Mouse (Mus musculus) midbrain, embryonic 14.5 days (tissue): ENCODE measurements at regions not wholly inside any gene's neighbourhood (a gene's known extent, or its start where the extent isn't known, plus 50 kb on each side); places are given as distances from the start of the nearest gene placed in this dataset.

Experiments
- ATAC-seq: fragments of 200-750 bp; cut with Nextera tagmentation; 2 replicates; pipeline ENCODE4 v1.8.0; 2017; ENCODE audit warnings: moderate number of reproducible peaks, moderate library complexity; ENCODE audit not compliant: low FRiP score, low TSS enrichment
- DNase-seq: peaks from one replicate; pipeline ENCODE4 v3.0.0-alpha.2; 2015
- H3K27ac ChIP-seq: fragments of 300-500 bp; sonication (generic); replicated peaks from 2 replicates; pipeline ENCODE4 v1.5.1; 2014; ENCODE audit warnings: mild to moderate bottlenecking, low read depth, low read length, moderate library complexity
- H3K27me3 ChIP-seq: fragments of 300-500 bp; sonication (generic); 2 replicates; pipeline ENCODE4 v1.6.1; 2014; ENCODE audit warnings: low read length, control low read depth, mixed read lengths; ENCODE audit not compliant: control insufficient read depth, insufficient read depth
- H3K36me3 ChIP-seq: fragments of 300-500 bp; sonication (generic); 2 replicates; pipeline ENCODE4 v1.6.1; 2014; ENCODE audit warnings: low read length, control low read depth; ENCODE audit not compliant: control insufficient read depth, insufficient read depth
- H3K4me1 ChIP-seq: fragments of 300-500 bp; sonication (generic); 2 replicates; pipeline ENCODE4 v1.6.1; 2014; ENCODE audit warnings: mild to moderate bottlenecking, antibody characterized with exemption, low read length, control low read depth; ENCODE audit not compliant: control insufficient read depth, insufficient read depth
- H3K4me2 ChIP-seq: fragments of 300-500 bp; sonication (generic); 2 replicates; pipeline ENCODE4 v1.6.1; 2014; ENCODE audit warnings: mild to moderate bottlenecking, low read length, moderate library complexity
- H3K4me3 ChIP-seq: fragments of 300-500 bp; sonication (generic); replicated peaks from 2 replicates; pipeline ENCODE4 v1.5.1; 2014; ENCODE audit warnings: low read depth, low read length
- H3K9ac ChIP-seq: fragments of 300-500 bp; sonication (generic); replicated peaks from 2 replicates; pipeline ENCODE4 v1.6.1; 2014; ENCODE audit warnings: mild to moderate bottlenecking, low read length, moderate library complexity
- H3K9me3 ChIP-seq: fragments of 300-500 bp; sonication (generic); 2 replicates; pipeline ENCODE4 v1.6.1; 2016; ENCODE audit warnings: low read length, control low read depth, mixed read lengths; ENCODE audit not compliant: control insufficient read depth
- WGBS: fragments of 180-500 bp; shearing (Covaris S2); extraction: QIAGEN DNeasy Blood & Tissue Kit; methylation state at CpG from one replicate; pipeline ENCODE4 v1.1.7; 2014; 5-methylcytosine and 5-hydroxymethylcytosine counted together

DNA sequence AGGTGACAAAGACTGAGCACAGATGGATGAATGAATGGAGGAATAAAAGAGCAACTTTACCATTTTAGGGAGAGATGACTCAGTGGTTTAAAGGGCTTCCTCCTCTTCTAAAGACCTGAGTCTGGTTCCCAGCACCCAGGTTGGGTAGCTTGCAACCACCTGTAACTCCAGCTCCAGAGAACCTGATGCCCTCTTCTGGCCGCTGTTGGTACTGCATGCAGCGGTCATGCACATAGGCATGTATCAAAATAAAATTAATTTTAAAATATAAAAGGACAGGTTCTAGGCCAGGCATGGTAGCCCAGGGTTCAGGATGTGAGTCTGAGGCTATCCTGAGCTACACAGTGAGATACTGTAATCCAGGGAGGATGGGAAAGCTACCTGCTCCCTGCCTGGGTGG, 103.4 kb upstream of the Rpl38 start:
- ATAC-seq (no peak), DNase-seq (no peak)
- peaks cover 23% of the 10 kb centered on the region for H3K4me1 ChIP-seq
- H3K27me3 ChIP-seq, result no peaks in the 10 kb centered on the region
- no peak overlapping the region for H3K9ac ChIP-seq
- H3K9me3 ChIP-seq, result no peaks in the 10 kb centered on the region
- 97% methylated on average over 2 of the region's 2 CpGs for WGBS
- H3K36me3 ChIP-seq, result no peaks in the 10 kb centered on the region
- no peak overlapping the region for H3K4me2 ChIP-seq
- H3K27ac ChIP-seq, result no peak overlapping the region
- no peak overlapping the region for H3K4me3 ChIP-seq

DNA sequence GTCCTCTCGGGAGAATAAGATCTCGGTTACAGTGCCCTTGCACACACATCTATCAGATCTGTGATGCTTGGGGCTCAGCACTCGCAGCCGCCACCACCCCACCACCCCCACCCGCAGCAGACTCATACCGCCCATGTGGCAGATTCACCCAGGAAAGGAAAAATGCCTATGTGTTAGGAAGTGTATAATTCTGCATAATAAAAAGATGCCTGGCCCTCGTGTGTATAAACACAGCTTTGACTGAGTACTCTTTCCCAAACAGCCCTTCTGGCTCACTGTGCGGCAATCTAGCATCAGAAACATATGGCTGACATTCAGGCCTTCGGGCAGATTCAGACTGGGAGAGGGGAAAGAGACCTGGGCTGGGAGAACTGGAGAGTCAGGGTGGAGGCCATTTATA, 105.2 kb upstream of the Rpl38 start:
- DNase-seq (no peak), ATAC-seq (no peak)
- Histone ChIP-seq H3K9me3 (no peaks in the 10 kb centered on the region), H3K4me1 (peaks cover 18% of the 10 kb centered on the region), H3K9ac (no peak overlapping the region), H3K27ac (no peak overlapping the region), H3K4me2 (no peak overlapping the region), H3K27me3 (no peaks in the 10 kb centered on the region), H3K36me3 (no peaks in the 10 kb centered on the region), H3K4me3 (no peak overlapping the region)
- 72% methylated on average over 9 of the region's 9 CpGs for WGBS

GRCm38 (mm10) chr11:114554576-114554975, 113.7 kb upstream of the Rpl38 start:
- Histone ChIP-seq H3K27ac (no peak overlapping the region), H3K4me1 (peaks cover 4% of the 10 kb centered on the region), H3K27me3 (no peaks in the 10 kb centered on the region), H3K9me3 (no peaks in the 10 kb centered on the region), H3K4me2 (no peak overlapping the region), H3K9ac (no peak overlapping the region), H3K36me3 (no peaks in the 10 kb centered on the region), H3K4me3 (no peak overlapping the region)
- no peak for ATAC-seq
- DNase-seq, result no peak
- 66% methylated on average over 5 of the region's 5 CpGs for WGBS

DNA sequence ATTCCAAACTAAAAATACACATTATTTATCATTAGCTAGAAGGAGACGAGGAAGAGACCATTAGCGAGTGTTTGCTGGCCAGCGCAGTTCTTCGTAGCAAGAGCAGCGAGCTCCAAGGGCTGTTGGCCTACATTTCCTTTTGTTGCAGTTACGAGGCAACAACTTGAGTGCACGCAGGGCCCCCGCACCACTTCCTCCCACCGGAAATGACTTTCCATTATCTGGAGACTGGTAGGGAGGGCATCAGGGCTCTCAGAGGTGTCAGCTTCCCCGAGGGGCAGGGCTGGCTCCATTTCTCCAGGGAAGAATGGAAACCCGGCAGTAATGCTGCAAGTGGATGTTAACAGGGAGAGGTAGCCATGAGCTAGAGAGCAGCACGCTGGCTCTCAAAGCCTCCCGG, 114.3 kb upstream of the Rpl38 start:
- Histone ChIP-seq H3K9me3 (no peaks in the 10 kb centered on the region), H3K4me1 (peaks cover 4% of the 10 kb centered on the region), H3K4me2 (no peak overlapping the region), H3K27ac (no peak overlapping the region), H3K36me3 (no peaks in the 10 kb centered on the region), H3K9ac (no peak overlapping the region), H3K4me3 (no peak overlapping the region), H3K27me3 (no peaks in the 10 kb centered on the region)
- DNase-seq (no peak), ATAC-seq (no peak)
- 70% methylated on average over 13 of the region's 13 CpGs for WGBS

GRCm38 (mm10) chr11:114552176-114552575, 116.1 kb upstream of the Rpl38 start:
- peaks cover 4% of the 10 kb centered on the region for H3K4me1 ChIP-seq
- no peak for ATAC-seq
- no peaks in the 10 kb centered on the region for H3K9me3 ChIP-seq
- no peak overlapping the region for H3K27ac ChIP-seq
- no peaks in the 10 kb centered on the region for H3K27me3 ChIP-seq
- WGBS, result 88% methylated on average over 7 of the region's 7 CpGs
- H3K9ac ChIP-seq, result no peak overlapping the region
- no peak for DNase-seq
- H3K4me2 ChIP-seq, result no peak overlapping the region
- H3K4me3 ChIP-seq, result no peak overlapping the region
- no peaks in the 10 kb centered on the region for H3K36me3 ChIP-seq

GRCm38 (mm10) chr11:114551262-114551661, 117.1 kb upstream of the Rpl38 start:
- Histone ChIP-seq H3K9ac (no peak overlapping the region), H3K4me3 (no peak overlapping the region), H3K27me3 (no peaks in the 10 kb centered on the region), H3K27ac (no peak overlapping the region), H3K4me2 (no peak overlapping the region), H3K36me3 (no peaks in the 10 kb centered on the region), H3K4me1 (peaks cover 4% of the 10 kb centered on the region), H3K9me3 (no peaks in the 10 kb centered on the region)
- DNase-seq (no peak), ATAC-seq (no peak)
- WGBS, result 86% methylated on average over 4 of the region's 4 CpGs

GRCm38 (mm10) chr11:114548658-114549057, 119.7 kb upstream of the Rpl38 start:
- no peak overlapping the region for H3K27ac ChIP-seq
- ATAC-seq (no peak), DNase-seq (no peak)
- no peaks in the 10 kb centered on the region for H3K27me3 ChIP-seq
- 0 out of 2 replicates have a peak, but pooled peaks cover 4% of the 10 kb centered on the region for H3K4me1 ChIP-seq
- no peak overlapping the region for H3K4me3 ChIP-seq
- no peaks in the 10 kb centered on the region for H3K36me3 ChIP-seq
- WGBS, result 63% methylated on average over 5 of the region's 5 CpGs
- no peak overlapping the region for H3K4me2 ChIP-seq
- H3K9ac ChIP-seq, result no peak overlapping the region
- H3K9me3 ChIP-seq, result no peaks in the 10 kb centered on the region

- ATAC-seq, result no peak; the same call in 1 of the 2 replicates
- Histone ChIP-seq H3K27me3 (no peaks in the 10 kb centered on the region), H3K9me3 (no peaks in the 10 kb centered on the region), H3K9ac (no peak overlapping the region), H3K4me1 (peaks cover 9% of the 10 kb centered on the region; the same call in 1 of the 2 replicates), H3K27ac (no peak overlapping the region), H3K4me2 (no peak overlapping the region), H3K4me3 (no peak overlapping the region), H3K36me3 (no peaks in the 10 kb centered on the region)
- no peak for DNase-seq
- WGBS, result 74% methylated on average over 3 of the region's 3 CpGs
Measured at GRCm38 (mm10) chr11:114544212-114544611, 124.1 kb upstream of the Rpl38 start.

DNA sequence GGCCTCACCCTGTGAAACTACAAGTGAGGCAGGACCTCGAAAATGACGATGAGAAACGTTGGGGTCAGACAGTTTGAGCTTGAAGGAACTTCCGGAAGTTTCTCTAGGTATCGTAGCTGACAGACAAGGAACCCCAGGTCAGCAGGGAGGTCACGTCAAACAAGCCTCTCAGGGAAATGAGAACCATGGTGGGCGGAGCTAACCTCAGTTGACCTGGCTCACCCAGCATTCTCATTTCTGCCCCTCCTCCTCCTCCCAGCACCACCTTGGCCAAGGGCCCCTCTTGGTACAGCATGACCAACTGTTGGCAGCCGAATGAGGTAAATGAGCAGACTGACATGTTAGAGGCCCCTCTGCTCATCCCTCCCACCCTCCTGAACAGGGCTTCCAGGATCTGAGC, 126.2 kb upstream of the Rpl38 start:
- no peak overlapping the region for H3K9ac ChIP-seq
- DNase-seq, result no peak
- H3K4me1 ChIP-seq, result peaks cover 15% of the 10 kb centered on the region
- WGBS, result 73% methylated on average over 8 of the region's 8 CpGs
- no peak overlapping the region for H3K4me2 ChIP-seq
- H3K27ac ChIP-seq, result no peak overlapping the region
- H3K4me3 ChIP-seq, result no peak overlapping the region
- ATAC-seq, result no peak
- H3K9me3 ChIP-seq, result no peaks in the 10 kb centered on the region
- no peaks in the 10 kb centered on the region for H3K36me3 ChIP-seq
- H3K27me3 ChIP-seq, result no peaks in the 10 kb centered on the region
